Mouse (Mus musculus) spleen, postnatal 14 days (tissue): ENCODE results near the gene Elavl2.

ENCODE experiments used
- DNase-seq, 2 experiments: peaks; one replicate each; pipeline ENCODE4 v3.0.0; 2021 to 2022; ENCODE audit warnings: low spot score in 2 of 2

The Elavl2 gene

DNA sequence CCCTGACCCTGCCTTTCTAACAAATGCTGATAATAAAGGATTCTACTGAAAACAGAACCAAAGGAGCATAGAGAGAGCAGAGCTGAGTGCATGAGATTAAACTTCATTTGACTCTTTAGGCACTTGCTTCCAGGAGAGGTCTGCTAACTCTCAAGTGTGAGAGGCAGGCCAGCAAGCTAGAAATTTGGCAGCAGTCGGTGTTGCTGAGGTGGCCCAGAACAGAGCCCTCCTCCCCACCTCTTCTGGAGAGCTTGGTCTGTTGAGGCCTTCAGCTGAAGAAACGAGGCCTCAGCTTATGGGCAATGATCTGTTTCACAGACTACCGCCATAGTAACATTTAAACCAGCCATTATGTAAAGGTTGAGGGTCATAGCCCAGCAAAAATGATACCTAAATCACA lies 186.7 kb downstream of the Elavl2 start:
- DNase-seq = no peak

DNA sequence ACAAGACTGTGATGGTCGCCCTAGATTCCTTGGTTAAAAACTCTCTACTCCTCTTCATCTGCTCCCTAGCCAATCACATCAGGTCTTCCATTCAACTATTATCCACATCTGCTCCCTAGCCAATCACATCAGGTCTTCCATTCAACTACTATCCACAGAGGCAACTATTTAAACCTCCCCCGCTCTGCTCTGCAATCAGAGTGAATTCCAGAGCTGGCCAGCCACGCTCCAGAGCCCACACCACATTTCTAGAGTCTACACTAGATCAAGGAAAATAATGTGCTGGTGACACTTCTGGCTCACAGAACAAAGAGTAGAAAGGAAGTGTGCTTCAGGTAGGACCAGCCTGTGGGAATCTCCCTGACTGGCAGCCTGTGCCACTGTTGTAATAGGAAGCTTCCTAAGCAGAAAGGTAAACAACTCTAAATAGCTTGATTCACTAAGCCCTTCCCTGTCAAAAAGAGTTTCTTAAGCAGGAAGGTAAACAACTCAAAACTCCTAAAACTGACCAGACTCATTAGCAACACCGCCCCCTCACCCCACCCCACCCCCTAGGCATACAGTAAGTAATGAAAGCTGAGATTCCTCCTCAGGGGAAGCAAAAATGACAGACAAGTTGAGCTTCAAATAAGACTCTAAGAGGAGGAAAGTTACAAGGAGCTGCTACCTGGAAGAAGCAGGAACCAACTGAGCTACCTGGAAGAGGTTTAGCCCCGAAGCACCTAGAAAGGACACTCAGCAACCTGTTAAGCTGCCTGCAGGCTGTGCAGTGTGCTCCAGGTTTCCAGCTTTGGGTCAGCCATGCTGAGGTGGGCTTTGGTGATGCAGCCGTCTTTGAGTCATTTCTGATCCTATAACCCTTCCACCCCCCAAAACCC lies 191.9 kb downstream of the Elavl2 start:
- no peak for DNase-seq
